ENCODE assay signal across 22 mouse cellular contexts in genomic region chr11:29864269-29864668, GRCm38 (mm10). TPM values are rescaled to one million over a fixed set of nuclear protein-coding genes. Genes with fewer than 3 reads are reported as not detected.
DNase-seq lines count a peak whose midpoint lies in the region; ATAC-seq lines count a peak whose summit lies in the region.
"Had no signal": no experiment of that assay in that cellular context is flagged by ENCODE, and none has a peak within 500 bp of the region (broad histone marks: within the 10 kb centered on the region; RNA-seq: fewer than 3 reads in every experiment).

No protein-coding gene starts in this region.

- peak; percentile 53 for DNase-seq in A20 (ENCODE audit: low read depth, low spot score)
- DNase-seq in MEL-GATA-1-ER (ENCODE audit: extremely low read depth, low read depth) = peak; percentile 33
- peak; percentile 10 for DNase-seq in splenic B cell, adult 2 months (ENCODE audit: low read depth, low spot score)
- DNase-seq in frontal cortex, postnatal 10 days (ENCODE audit: low spot score in 2 of 2) = no peak
- no peak for DNase-seq in frontal cortex, postnatal 25 days (ENCODE audit: low spot score in 2 of 2)
- DNase-seq: adrenal gland, adult 2 months; adrenal gland, postnatal 36 days; B cell, adult 2 months; cerebellum, adult 11 months; cerebellum, adult 9-10 months; cerebellum, postnatal 25 days; gastrocnemius, postnatal 10 days; heart, adult 2 months had no signal

- ATAC-seq in forebrain, embryonic 12.5 days (ENCODE audit: low FRiP score) = no peak
- ATAC-seq: CD4-positive, CD25-positive, alpha-beta regulatory T cell, adult 4 months; forebrain, embryonic 13.5 days; intestine, embryonic 15.5 days had no signal

- no peaks in the 10 kb centered on the region for H3K79me2 ChIP-seq in macrophage (ENCODE audit: inconsistent target)

- no peak overlapping the region for H3K4me2 ChIP-seq in forebrain, embryonic 12.5 days
- H3K4me2 ChIP-seq: embryonic facial prominence, embryonic 13.5 days; forebrain, embryonic 13.5 days; heart, embryonic 11.5 days; hindbrain, embryonic 14.5 days; intestine, embryonic 15.5 days had no signal

- no peaks in the 10 kb centered on the region for H3K27me3 ChIP-seq in splenic B cell, adult 2 months (ENCODE audit: control insufficient read depth, insufficient read depth, low read length, poor library complexity, severe bottlenecking)
- H3K27me3 ChIP-seq in forebrain, embryonic 12.5 days = no peaks in the 10 kb centered on the region
- H3K27me3 ChIP-seq: embryonic facial prominence, embryonic 13.5 days; forebrain, embryonic 13.5 days; intestine, embryonic 15.5 days had no signal

- no peaks in the 10 kb centered on the region for H3K36me3 ChIP-seq in macrophage (ENCODE audit: inconsistent target)
- H3K36me3 ChIP-seq in splenic B cell, adult 2 months (ENCODE audit: control insufficient read depth, insufficient read depth, low read length, poor library complexity, severe bottlenecking) = no peaks in the 10 kb centered on the region
- no peaks in the 10 kb centered on the region for H3K36me3 ChIP-seq in forebrain, embryonic 12.5 days (replicated peaks)
- H3K36me3 ChIP-seq: embryonic facial prominence, embryonic 13.5 days; hindbrain, embryonic 10.5 days; intestine, embryonic 15.5 days had no signal

- no peaks in the 10 kb centered on the region for H3K9me3 ChIP-seq in forebrain, embryonic 12.5 days
- H3K9me3 ChIP-seq: embryonic facial prominence, embryonic 13.5 days; forebrain, embryonic 13.5 days; hindbrain, embryonic 10.5 days; intestine, embryonic 15.5 days had no signal

- H3K9ac ChIP-seq in forebrain, embryonic 12.5 days = no peak overlapping the region
- H3K9ac ChIP-seq: embryonic facial prominence, embryonic 13.5 days; forebrain, embryonic 13.5 days; hindbrain, embryonic 14.5 days; intestine, embryonic 15.5 days had no signal

- peak overlapping the region; percentile 17; the same call in 1 of the 2 replicates for H3K27ac ChIP-seq in macrophage
- H3K27ac ChIP-seq in forebrain, embryonic 12.5 days = no peak overlapping the region
- H3K27ac ChIP-seq: embryonic facial prominence, embryonic 13.5 days; forebrain, embryonic 13.5 days; heart, adult 2 months; hindbrain, embryonic 10.5 days; hindbrain, embryonic 14.5 days; intestine, embryonic 15.5 days had no signal

- H3K4me1 ChIP-seq in forebrain, embryonic 12.5 days = peaks cover 12% of the 10 kb centered on the region
- H3K4me1 ChIP-seq: embryonic facial prominence, embryonic 13.5 days; intestine, embryonic 15.5 days had no signal

- no peak overlapping the region for H3K4me3 ChIP-seq in macrophage (ENCODE audit: inconsistent target)
- H3K4me3 ChIP-seq in forebrain, embryonic 12.5 days (replicated peaks) = no peak overlapping the region
- H3K4me3 ChIP-seq: embryonic facial prominence, embryonic 13.5 days; forebrain, embryonic 13.5 days; heart, adult 2 months; hindbrain, embryonic 10.5 days; intestine, embryonic 15.5 days had no signal

RNA-seq across cellular contexts. Expression of gene 4931440F15Rik, which starts 38.8 kb away (rescaled TPM):
- 1 to 10 TPM in 13 of 26 experiments, under 1 TPM in 13; 0.21 to 1.8 (median 1.0) TPM for total RNA-seq in macrophage (2018; cell fraction: chromatin; rRNA removed)
- total RNA-seq in macrophage (2018; cell fraction: cytosol; rRNA removed) = under 1 TPM in 7 of 26 experiments, not detected in 19; 0.03 to 0.18 (median 0.05) TPM
- total RNA-seq in macrophage (2018; cell fraction: nucleus; rRNA removed) = 1 to 10 TPM in 1 of 26 experiments, under 1 TPM in 23, not detected in 2; 0.12 to 1.1 (median 0.46) TPM
- polyA plus RNA-seq in macrophage (2018) = not detected in 3 replicates
- polyA plus RNA-seq in forebrain, embryonic 12.5 days (2016; fragmentation: Nextera tagmentation; extraction: Ambion mirVana) = 0.06 and 0.13 TPM in 2 replicates

Comparison
In these comparisons a context has a peak if more than half of its experiments do, and no peak if none do; other contexts are left out.
1. DNase-seq: peak in A20 (single experiment), MEL-GATA-1-ER (single experiment) and splenic B cell, adult 2 months (single experiment); none in frontal cortex, postnatal 10 days (0 of 2) and frontal cortex, postnatal 25 days (0 of 2).